Mouse (Mus musculus) brain, embryonic 14.5 days (tissue): Measurements from ENCODE around the gene Gm3776.
"Not testable (repeated sequence)": the region's sequence is repeated elsewhere in the genome, so short reads cannot be mapped to it uniquely, and the experiment has no call there.

ENCODE experiments used
- CTCF ChIP-seq: fragments of 200-500 bp; IDR thresholded peaks from 2 replicates; pipeline ENCODE4 v1.5.1; 2012; ENCODE audit warnings: inconsistent platforms, mild to moderate bottlenecking, moderate library complexity, borderline replicate concordance; ENCODE audit not compliant: insufficient read depth, insufficient read length; ENCODE audit errors: extremely low read depth
- POLR2A ChIP-seq: fragments of 200-500 bp; IDR thresholded peaks from 2 replicates; pipeline ENCODE4 v1.6.1; 2012; ENCODE audit warnings: mild to moderate bottlenecking, inconsistent platforms, borderline replicate concordance; ENCODE audit not compliant: poor library complexity, insufficient read depth, insufficient read length, severe bottlenecking; ENCODE audit errors: extremely low read depth

DNA sequence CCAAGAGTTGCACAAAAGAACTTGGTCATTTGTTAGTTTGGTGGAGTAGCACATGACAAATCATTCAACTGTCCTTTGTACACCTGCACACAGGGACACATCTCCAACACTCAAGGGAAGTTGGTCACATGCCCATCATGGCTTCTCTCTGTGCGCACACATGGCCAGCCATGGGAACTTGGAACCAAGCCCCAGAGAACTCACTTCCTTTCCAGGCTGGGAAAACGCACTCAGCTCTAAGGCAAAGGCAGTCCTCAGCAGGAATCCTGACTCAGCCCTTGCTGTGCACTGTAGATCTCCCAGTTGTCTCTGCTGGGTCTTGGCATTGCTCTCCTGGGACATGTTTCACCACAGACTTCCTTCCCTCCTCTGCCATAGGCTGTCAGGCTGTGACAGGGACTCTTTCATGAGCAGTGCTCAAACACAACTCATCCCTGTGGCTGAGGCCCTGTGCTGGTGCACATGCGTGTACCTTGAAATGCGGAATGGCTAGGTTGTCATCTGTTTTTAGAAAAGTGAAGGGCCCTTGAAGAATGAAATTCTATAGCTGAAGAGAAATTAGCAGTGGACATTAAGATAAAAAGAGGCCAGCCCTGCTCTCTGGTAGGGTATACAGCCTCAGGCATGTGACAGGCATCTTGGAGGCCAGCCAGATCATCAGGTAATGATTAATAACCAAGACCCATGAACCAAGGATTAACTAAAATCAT lies 25.2 kb downstream of the Gm3776 start:
- not testable (repeated sequence) for TF ChIP-seq CTCF, POLR2A
